Mouse (Mus musculus) liver, embryonic 15.5 days (tissue): ENCODE measurements at regions not wholly inside any gene's neighbourhood (a gene's known extent, or its start where the extent isn't known, plus 50 kb on each side); places are given as distances from the start of the nearest gene placed in this dataset.
A peak's percentile ranks its signal among the peaks of the same experiment; 100 is the strongest.

Experiments used
- ATAC-seq: fragments of 200-750 bp; cut with Nextera tagmentation; 2 replicates; pipeline ENCODE4 v1.8.0; 2017; ENCODE audit warnings: moderate number of reproducible peaks, mild to moderate bottlenecking, moderate library complexity; ENCODE audit not compliant: insufficient read depth
- H3K27ac ChIP-seq: fragments of 300-500 bp; sonication (generic); replicated peaks from 2 replicates; pipeline ENCODE4 v1.5.1; 2015; ENCODE audit warnings: mild to moderate bottlenecking, inconsistent platforms
- H3K27me3 ChIP-seq: fragments of 300-500 bp; sonication (generic); 2 replicates; pipeline ENCODE4 v1.6.1; 2015; ENCODE audit warnings: mild to moderate bottlenecking, inconsistent platforms
- H3K36me3 ChIP-seq: fragments of 300-500 bp; sonication (generic); replicated peaks from 2 replicates; pipeline ENCODE4 v1.6.1; 2015; ENCODE audit warnings: moderate library complexity, mild to moderate bottlenecking, inconsistent platforms
- H3K4me1 ChIP-seq: fragments of 300-500 bp; sonication (generic); replicated peaks from 2 replicates; pipeline ENCODE4 v1.6.1; 2015; ENCODE audit warnings: inconsistent platforms
- H3K4me2 ChIP-seq: fragments of 300-500 bp; sonication (generic); 2 replicates; pipeline ENCODE4 v1.6.1; 2015; ENCODE audit warnings: moderate library complexity, mild to moderate bottlenecking, inconsistent platforms
- H3K4me3 ChIP-seq: fragments of 300-500 bp; sonication (generic); replicated peaks from 2 replicates; pipeline ENCODE4 v1.5.1; 2015; ENCODE audit warnings: mild to moderate bottlenecking, inconsistent platforms
- H3K9ac ChIP-seq: fragments of 300-500 bp; sonication (generic); 2 replicates; pipeline ENCODE4 v1.6.1; 2015; ENCODE audit warnings: moderate library complexity, mild to moderate bottlenecking, inconsistent platforms
- H3K9me3 ChIP-seq: fragments of 300-500 bp; sonication (generic); replicated peaks from 2 replicates; pipeline ENCODE4 v1.6.1; 2016; ENCODE audit warnings: inconsistent platforms
- WGBS: fragments of 180-500 bp; shearing (Covaris S2); methylation state at CpG from one replicate; pipeline ENCODE4 v1.1.7; 2015; ENCODE audit warnings: mixed read lengths; ENCODE audit not compliant: insufficient replicate concordance; 5-methylcytosine and 5-hydroxymethylcytosine counted together

- H3K9me3 ChIP-seq, result no peaks in the 10 kb centered on the region
- no peak overlapping the region for H3K4me3 ChIP-seq
- no peak overlapping the region for H3K9ac ChIP-seq
- ATAC-seq, result no peak
- WGBS, result 66% methylated on average over 4 of the region's 4 CpGs
- no peaks in the 10 kb centered on the region for H3K36me3 ChIP-seq
- no peaks in the 10 kb centered on the region for H3K27me3 ChIP-seq
- H3K4me1 ChIP-seq, result no peaks in the 10 kb centered on the region
- no peak overlapping the region for H3K27ac ChIP-seq
- no peak overlapping the region for H3K4me2 ChIP-seq
These were observed 150.3 kb downstream of the Tfap2c start for GRCm38 (mm10) chr2:172699654-172700053.

- 63% methylated on average over 4 of the region's 4 CpGs for WGBS
- no peaks in the 10 kb centered on the region for H3K36me3 ChIP-seq
- no peak overlapping the region for H3K9ac ChIP-seq
- H3K4me3 ChIP-seq, result no peak overlapping the region
- no peak overlapping the region for H3K4me2 ChIP-seq
- ATAC-seq, result no peak
- no peaks in the 10 kb centered on the region; the same call in 1 of the 2 replicates for H3K27me3 ChIP-seq
- no peak overlapping the region for H3K27ac ChIP-seq
- H3K4me1 ChIP-seq, result no peaks in the 10 kb centered on the region
- H3K9me3 ChIP-seq, result no peaks in the 10 kb centered on the region
These were observed 161.2 kb downstream of the Tfap2c start for GRCm38 (mm10) chr2:172710641-172711040.

GRCm38 (mm10) chr2:172726701-172727100, 177.3 kb downstream of the Tfap2c start:
- ATAC-seq, result no peak
- WGBS, result 9% methylated on average over 13 of the region's 13 CpGs
- Histone ChIP-seq H3K27me3 (peaks cover 69% of the 10 kb centered on the region), H3K4me2 (no peak overlapping the region), H3K9ac (no peak overlapping the region), H3K4me1 (no peaks in the 10 kb centered on the region), H3K4me3 (no peak overlapping the region), H3K9me3 (no peaks in the 10 kb centered on the region), H3K36me3 (no peaks in the 10 kb centered on the region), H3K27ac (no peak overlapping the region)

DNA sequence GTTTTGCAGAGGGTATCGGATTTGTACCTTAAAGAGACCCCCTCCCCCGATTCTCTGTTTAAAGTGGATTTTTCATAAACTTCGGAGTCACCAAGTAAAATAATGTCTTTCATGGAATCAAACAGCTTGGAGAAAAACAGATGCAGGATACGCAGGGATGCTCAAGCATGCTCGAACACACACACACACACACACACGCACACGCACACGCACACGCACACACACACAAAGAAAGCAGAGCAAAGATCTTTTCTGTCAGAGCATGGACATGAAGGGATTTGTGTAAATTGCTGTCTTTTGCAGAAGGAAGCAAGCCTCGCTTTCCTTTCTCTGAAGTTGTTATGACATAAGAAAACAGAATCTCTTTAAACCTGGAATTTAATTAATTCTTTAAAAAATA, 178.2 kb downstream of the Tfap2c start:
- Histone ChIP-seq H3K4me3 (no peak overlapping the region), H3K9me3 (no peaks in the 10 kb centered on the region), H3K4me1 (no peaks in the 10 kb centered on the region), H3K36me3 (no peaks in the 10 kb centered on the region), H3K9ac (no peak overlapping the region), H3K4me2 (no peak overlapping the region), H3K27me3 (peaks cover 75% of the 10 kb centered on the region), H3K27ac (no peak overlapping the region)
- 33% methylated on average over 10 of the region's 10 CpGs for WGBS
- ATAC-seq, result no peak

DNA sequence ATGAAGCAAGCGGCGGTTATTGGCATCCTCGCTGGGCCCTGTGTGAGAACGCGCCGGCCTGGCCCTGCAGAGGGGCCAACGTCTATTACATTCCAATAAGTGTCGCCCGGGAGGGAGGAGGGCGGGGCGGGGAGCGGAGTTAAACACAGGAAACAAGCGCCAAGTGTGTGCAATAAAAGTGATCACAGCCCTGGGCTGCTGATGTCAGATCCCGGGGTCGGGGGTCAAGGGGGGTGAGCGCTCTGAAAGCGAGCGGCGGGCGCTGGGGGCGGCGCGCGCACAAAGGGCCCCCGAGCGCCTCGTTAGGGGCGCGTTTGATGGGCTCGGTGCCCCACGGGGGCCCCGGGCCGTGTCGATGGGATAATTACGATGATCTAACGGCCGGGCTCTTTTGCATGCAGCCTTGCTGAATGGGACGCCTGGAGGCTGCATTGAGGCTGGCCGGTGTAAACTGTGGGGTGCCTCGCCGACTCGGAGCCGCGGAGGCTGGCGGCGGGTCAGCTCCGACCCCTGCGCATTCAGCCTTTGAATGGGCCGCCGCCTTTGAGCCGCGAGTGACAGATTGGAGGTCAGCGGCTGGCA, 178.9 kb downstream of the Tfap2c start:
- Histone ChIP-seq H3K9ac (no peak overlapping the region), H3K4me3 (peak overlapping the region; percentile 22), H3K36me3 (no peaks in the 10 kb centered on the region), H3K27ac (no peak overlapping the region), H3K9me3 (no peaks in the 10 kb centered on the region), H3K4me1 (no peaks in the 10 kb centered on the region), H3K27me3 (peaks cover 82% of the 10 kb centered on the region), H3K4me2 (peak overlapping the region; percentile 54)
- no peak for ATAC-seq
- under 1% methylated on average over 53 of the region's 53 CpGs for WGBS

GRCm38 (mm10) chr2:172729151-172729550, 179.8 kb downstream of the Tfap2c start:
- Histone ChIP-seq H3K27me3 (peaks cover 91% of the 10 kb centered on the region), H3K9ac (no peak overlapping the region), H3K4me2 (no peak overlapping the region), H3K27ac (no peak overlapping the region), H3K4me3 (no peak overlapping the region), H3K4me1 (no peaks in the 10 kb centered on the region), H3K9me3 (no peaks in the 10 kb centered on the region), H3K36me3 (no peaks in the 10 kb centered on the region)
- 40% methylated on average over 4 of the region's 4 CpGs for whole genome bisulfite sequencing
- no peak for ATAC-seq

DNA sequence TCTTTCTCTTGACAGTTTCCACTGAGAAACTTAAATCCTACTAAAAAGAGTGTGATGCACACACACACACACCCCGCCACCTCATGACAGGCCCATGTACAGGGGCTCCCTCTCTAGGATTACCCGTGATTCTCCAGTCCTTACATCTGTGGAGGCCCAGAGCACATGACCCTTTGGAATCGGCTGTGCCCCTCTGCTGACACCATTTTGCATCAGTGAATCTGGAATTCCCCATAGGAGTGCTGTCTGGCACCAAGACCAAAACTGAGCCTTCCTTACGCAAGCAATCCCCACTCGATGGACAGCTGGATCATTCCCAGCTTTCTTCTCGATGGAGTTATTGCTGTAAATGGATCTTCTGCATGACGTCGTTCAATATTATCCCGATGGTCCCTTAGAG, 180.3 kb downstream of the Tfap2c start:
- no peak for ATAC-seq
- Histone ChIP-seq H3K9ac (no peak overlapping the region), H3K4me1 (no peaks in the 10 kb centered on the region), H3K4me3 (no peak overlapping the region), H3K36me3 (no peaks in the 10 kb centered on the region), H3K4me2 (no peak overlapping the region), H3K27ac (no peak overlapping the region), H3K9me3 (no peaks in the 10 kb centered on the region), H3K27me3 (peaks cover 95% of the 10 kb centered on the region)
- WGBS, result 53% methylated on average over 9 of the region's 9 CpGs

- Histone ChIP-seq H3K4me1 (no peaks in the 10 kb centered on the region), H3K27ac (no peak overlapping the region), H3K27me3 (peaks cover 98% of the 10 kb centered on the region), H3K9me3 (no peaks in the 10 kb centered on the region), H3K36me3 (no peaks in the 10 kb centered on the region), H3K4me2 (no peak overlapping the region), H3K9ac (no peak overlapping the region), H3K4me3 (no peak overlapping the region)
- WGBS, result 4% methylated on average over 18 of the region's 18 CpGs
- ATAC-seq, result no peak
These were observed 182.0 kb downstream of the Tfap2c start for GRCm38 (mm10) chr2:172731408-172731807.

GRCm38 (mm10) chr2:172732453-172733210, 183.2 kb downstream of the Tfap2c start:
- Histone ChIP-seq H3K4me3 (no peak overlapping the region), H3K27me3 (peaks cover 97% of the 10 kb centered on the region), H3K9me3 (no peaks in the 10 kb centered on the region), H3K36me3 (no peaks in the 10 kb centered on the region), H3K4me2 (no peak overlapping the region), H3K4me1 (no peaks in the 10 kb centered on the region), H3K9ac (no peak overlapping the region), H3K27ac (no peak overlapping the region)
- 6% methylated on average over 19 of the region's 19 CpGs for WGBS
- ATAC-seq, result no peak

DNA sequence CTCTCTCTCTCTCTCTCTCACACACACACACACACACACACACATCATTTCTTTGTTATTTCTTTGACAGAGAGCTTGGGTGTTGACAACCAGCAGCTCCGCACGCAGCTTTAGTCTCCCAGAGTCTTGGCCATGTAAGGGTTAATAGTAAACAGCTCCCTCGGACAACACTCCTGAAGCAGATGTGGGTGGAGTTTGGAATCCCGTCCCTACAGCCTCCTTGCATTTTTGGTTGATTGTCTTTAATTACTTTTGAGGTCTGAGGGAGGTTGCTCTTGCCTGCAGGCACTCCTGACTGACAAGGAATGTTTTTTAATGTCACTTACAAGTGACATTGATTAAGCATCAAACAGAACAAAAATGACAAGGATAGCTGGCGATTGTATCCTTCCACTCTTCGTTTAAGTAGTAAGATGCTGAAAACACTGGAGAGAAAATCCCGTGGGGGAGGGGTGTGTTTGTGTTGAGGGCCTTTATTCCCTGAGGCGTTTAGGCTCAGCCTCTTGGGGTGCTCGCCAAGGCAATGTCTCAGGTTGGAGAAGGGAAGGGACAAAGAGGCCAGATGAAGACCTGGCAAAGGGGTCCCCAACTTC, 184.1 kb downstream of the Tfap2c start:
- 8% methylated on average over 9 of the region's 9 CpGs for WGBS

GRCm38 (mm10) chr2:172735621-172736020, 186.2 kb downstream of the Tfap2c start:
- H3K4me1 ChIP-seq, result no peaks in the 10 kb centered on the region
- H3K9ac ChIP-seq, result no peak overlapping the region
- no peak for ATAC-seq
- WGBS, result 10% methylated on average over 6 of the region's 6 CpGs
- no peak overlapping the region for H3K4me3 ChIP-seq
- peaks cover 97% of the 10 kb centered on the region for H3K27me3 ChIP-seq
- H3K9me3 ChIP-seq, result no peaks in the 10 kb centered on the region
- no peak overlapping the region for H3K4me2 ChIP-seq
- no peaks in the 10 kb centered on the region for H3K36me3 ChIP-seq
- H3K27ac ChIP-seq, result no peak overlapping the region

More for the DNA sequence above, 184.1 kb downstream of the Tfap2c start:
- Histone ChIP-seq H3K4me2 (no peak overlapping the region), H3K9ac (no peak overlapping the region), H3K36me3 (no peaks in the 10 kb centered on the region), H3K4me3 (no peak overlapping the region), H3K27me3 (peaks cover 97% of the 10 kb centered on the region), H3K27ac (no peak overlapping the region), H3K9me3 (no peaks in the 10 kb centered on the region), H3K4me1 (no peaks in the 10 kb centered on the region)
- no peak for ATAC-seq
